Mouse (Mus musculus) gastrocnemius, adult 18-20 months (tissue): ENCODE measurements around the gene Miip. TPM values are rescaled to one million over a fixed set of nuclear protein-coding genes. Genes with fewer than 3 reads are reported as not detected.
"Not testable (repeated sequence)": the region's sequence is repeated elsewhere in the genome, so short reads cannot be mapped to it uniquely, and the experiment has no call there.

Experiments used
- DNase-seq: peaks from one replicate; pipeline ENCODE4 v3.0.0; 2021; ENCODE audit warnings: low spot score
- total RNA-seq, 2 experiments: library from RNA; stranded (reverse); gene quantifications; 2 replicates each; pipeline ENCODE4 v1.2.3; 2021

Miip gene
- total RNA-seq, 2 experiments from 2014 or later, result 4.5 to 6.1 TPM

GRCm38 (mm10) chr4:147875852-147876575, 7.4 kb upstream of the Miip start:
- DNase-seq, result no peak

GRCm38 (mm10) chr4:147869238-147869637, 622 bp upstream of the Miip start:
- no peak for DNase-seq

- DNase-seq, result no peak
Observed at GRCm38 (mm10) chr4:147867563-147868449, 810 bp downstream of the Miip start.

GRCm38 (mm10) chr4:147866793-147867192, 1.8 kb downstream of the Miip start:
- DNase-seq, result not testable (repeated sequence)

- no peak for DNase-seq
Observed at GRCm38 (mm10) chr4:147866056-147866455, 2.6 kb downstream of the Miip start.

GRCm38 (mm10) chr4:147865651-147866050, 3.0 kb downstream of the Miip start:
- DNase-seq, result no peak

- DNase-seq, result no peak
Observed at GRCm38 (mm10) chr4:147862051-147862450, 6.6 kb downstream of the Miip start.

GRCm38 (mm10) chr4:147850776-147851175, 17.8 kb downstream of the Miip start:
- DNase-seq, result no peak

- no peak for DNase-seq
Observed at GRCm38 (mm10) chr4:147848584-147848991, 20.0 kb downstream of the Miip start.

GRCm38 (mm10) chr4:147847614-147848583, 20.7 kb downstream of the Miip start, which contains the start of gene Zfp933:
Gene Zfp933, minus strand, starts transcription at chr4:147848366.
- peak; percentile 86 for DNase-seq

GRCm38 (mm10) chr4:147842871-147843270, 25.7 kb downstream of the Miip start:
- no peak for DNase-seq

- peak; percentile 40 for DNase-seq
Observed at GRCm38 (mm10) chr4:147839282-147839681, 29.3 kb downstream of the Miip start.

GRCm38 (mm10) chr4:147824389-147824788, 44.2 kb downstream of the Miip start:
- no peak for DNase-seq

- not testable (repeated sequence) for DNase-seq
Observed at GRCm38 (mm10) chr4:147821414-147821813, 47.2 kb downstream of the Miip start.

GRCm38 (mm10) chr4:147819659-147820058, 49.0 kb downstream of the Miip start:
- DNase-seq, result not testable (repeated sequence)

- no peak for DNase-seq
Observed at GRCm38 (mm10) chr4:147814592-147815167, 53.9 kb downstream of the Miip start.

- no peak for DNase-seq
Observed at GRCm38 (mm10) chr4:147813249-147813765, 55.3 kb downstream of the Miip start.
